Mouse (Mus musculus) T-helper 2 cell (primary cell): ENCODE measurements around the gene Lrpap1.

Experiments
- in situ Hi-C: fragments of 300-600 bp; cut with MboI, MseI; formaldehyde crosslinking; loops from one replicate; pipeline ENCODE4 v1.15.1; 2025; ENCODE audit warnings: high pct_unique_total_duplicates

Lrpap1 gene

DNA sequence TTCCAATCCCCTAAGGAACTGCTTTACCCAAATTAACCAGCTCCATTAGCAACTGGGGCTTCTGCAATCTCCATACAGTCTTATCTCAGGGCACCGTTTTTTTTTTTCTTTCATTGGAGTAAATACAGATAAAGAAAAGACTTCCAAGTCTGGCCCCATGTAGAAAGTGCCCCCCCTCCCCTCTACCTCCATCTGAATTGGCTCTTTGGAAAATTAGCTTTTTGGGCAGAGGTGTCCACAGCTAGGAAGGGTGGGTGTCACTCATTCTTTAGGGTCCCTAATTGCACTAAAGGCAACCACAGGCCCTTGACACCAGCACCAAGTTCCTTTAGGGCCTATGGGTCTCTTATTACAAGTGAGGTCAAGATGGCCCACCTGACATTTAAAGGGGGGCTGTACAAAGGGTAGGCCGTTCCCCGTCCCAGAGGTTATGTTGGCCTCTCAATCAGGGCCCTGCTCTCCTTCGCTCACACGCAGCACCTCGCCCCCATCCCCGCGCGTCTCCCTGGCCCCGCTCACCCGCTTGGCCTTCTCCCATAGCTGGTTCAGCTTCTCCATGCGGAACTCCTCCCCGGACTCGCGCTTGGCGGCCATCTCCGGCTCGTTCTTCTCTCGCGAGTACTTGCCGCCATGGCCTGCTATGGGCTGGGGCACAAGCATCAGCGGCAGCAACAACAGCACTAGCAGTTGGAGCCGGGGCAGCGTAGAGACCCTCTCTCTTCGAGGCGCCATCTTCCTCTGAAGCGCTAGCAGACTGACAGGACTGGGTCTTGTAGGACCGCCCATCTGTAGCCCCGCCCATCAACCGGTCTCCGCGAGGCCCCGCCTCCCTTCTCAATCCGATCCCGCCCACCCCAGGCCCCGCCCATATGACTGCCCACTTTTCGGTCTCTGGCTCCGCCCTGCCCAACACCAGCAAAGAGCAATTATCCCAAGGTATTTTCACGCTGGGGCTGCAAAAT, at the start of gene Lrpap1:
Gene Lrpap1, minus strand, starts transcription at position 807 of the 962 bp plus-strand sequence.
- in situ Hi-C loops: no loop called here

DNA sequence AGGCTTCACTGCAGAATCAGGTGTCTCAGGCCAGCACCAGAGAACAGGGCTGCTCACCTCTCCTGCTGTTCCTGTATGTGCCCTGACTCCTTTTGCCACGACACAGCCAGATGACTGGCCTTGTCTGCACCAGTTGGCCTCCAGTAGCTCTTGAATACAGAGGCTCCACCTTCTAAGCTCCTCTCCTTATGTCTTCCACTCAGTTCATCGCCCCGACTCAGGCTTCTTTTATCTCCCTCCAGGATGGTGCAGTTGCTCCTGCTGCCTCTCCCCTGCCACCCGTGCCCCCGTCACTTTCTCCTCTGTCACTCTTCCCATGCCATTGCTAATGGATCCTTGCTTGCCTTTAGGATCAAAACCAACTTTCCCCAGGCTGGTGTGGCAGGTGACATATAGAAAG, 44.4 kb upstream of the Lrpap1 start:
- in situ Hi-C loops: loop anchor here (5.0 to 10.0 kb wide), 2 partner anchors 78 to 1145 kb away; no protein-coding TSS in a partner anchor

DNA sequence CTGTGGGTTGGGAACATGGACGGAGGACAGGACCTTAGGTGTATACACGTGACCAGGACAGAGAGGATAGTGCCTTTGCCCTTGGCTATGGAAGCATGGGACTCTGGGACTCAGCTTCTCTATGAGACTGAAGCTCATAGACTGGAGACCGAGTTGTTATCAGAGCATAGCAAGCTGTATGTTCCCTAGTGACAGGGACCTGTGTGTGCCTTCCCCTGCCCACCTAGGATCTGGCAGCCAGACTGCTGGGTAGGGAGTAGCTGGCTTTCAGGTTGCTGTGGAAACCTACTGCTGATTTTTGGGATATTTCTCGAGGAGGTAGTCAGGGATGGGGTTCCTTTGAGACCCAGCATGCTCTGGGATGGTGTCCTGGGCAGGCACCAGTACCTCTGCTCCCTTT, 44.0 kb upstream of the Lrpap1 start:
- in situ Hi-C loops: loop anchor here (10.0 kb wide), 1 partner anchor 1145 kb away; no protein-coding TSS in a partner anchor

DNA sequence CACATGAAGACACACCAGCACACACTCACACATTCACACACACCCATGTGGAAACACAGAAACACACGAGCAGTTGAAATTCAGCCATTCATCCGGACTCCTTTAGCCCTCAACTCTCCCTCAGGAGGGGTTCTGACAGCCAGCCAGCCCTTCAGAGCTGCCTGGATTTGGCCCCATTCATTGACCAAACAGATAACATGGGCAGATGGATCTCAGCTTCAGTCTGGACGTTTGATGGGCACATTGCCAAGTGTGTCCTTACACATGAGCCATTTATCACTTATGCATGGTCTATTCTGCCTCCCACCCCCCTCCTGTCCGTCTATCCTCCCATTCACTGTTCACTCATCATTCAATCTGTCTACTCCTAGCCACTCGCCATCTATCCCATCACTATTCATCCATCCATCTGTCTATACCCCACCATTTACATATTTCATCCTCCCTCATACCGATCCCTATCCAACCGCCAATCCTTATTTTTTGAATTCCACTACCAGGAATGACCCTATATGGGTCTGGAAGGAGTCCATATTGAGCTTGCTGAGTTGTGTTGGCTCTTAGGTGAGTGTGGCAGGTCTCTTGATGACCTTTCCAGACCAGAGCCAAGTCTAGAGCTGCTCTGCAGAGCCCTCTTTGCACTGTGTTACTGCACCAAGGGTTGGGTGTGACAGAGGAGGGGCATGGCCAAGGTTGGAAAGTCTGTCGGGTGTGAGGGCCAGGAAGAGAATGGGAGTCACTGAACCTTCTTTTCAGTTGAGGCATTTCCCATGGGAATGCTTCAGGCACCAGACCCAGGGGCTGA, 42.6 kb upstream of the Lrpap1 start:
- in situ Hi-C loops: loop anchor here (10.0 kb wide), 1 partner anchor 1143 kb away; no protein-coding TSS in a partner anchor

DNA sequence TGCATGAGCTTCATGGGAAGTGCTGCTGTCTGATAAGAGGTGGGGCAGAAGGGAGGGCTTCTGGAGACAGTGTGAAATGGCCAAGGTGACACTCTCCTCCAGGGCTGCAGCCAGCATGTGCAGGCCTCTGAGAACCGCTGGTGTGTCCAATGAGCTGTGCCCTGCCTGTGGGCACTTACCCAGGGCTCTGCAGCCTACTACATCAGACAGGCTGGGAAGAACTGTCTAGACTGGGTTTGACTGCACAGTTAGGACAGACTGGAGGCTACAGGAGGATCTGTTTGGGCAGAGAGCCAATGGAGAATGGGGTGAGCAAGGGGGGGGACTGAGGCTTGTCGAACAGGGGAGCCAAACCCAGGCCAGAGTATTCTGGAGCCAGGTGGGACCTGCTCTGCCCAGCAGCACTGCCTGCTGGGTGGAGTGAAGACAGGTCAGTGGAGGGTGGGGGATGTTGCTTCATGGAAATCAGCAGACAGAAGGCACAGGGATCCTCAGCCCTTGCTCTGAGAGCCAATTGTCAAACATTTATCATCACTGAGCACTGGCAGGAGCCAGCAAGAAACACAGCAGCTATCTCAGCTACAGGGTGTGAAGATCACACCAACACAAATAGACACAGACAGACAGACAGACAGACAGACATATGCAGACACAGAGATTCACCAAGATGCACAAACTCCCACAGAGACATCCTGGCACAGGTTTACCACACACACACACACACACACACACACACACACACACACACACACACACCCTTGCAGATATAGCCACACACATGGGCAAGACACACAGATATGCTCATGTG, 41.8 kb upstream of the Lrpap1 start:
- in situ Hi-C loops: loop anchor here (10.0 kb wide), 1 partner anchor 1143 kb away; no protein-coding TSS in a partner anchor

DNA sequence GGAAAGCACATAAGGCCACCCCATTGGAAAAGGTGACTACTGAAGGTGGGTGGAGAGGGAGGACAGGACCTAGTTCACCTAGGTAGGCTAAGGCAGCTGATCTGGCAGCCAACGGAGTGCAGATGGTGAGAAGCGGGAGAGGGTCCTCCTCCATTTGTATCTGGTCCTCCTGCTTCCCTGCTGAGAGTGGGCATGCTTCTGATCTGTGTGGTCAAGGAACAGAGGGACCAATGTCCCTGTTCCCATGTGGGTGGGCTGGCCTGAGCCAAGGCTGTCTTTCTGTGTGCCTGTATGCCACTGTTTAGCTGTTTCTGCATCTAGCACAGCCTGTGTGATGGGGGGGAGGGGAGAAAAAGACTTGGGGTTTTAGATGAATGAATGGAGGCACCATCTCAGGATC, 41.2 kb upstream of the Lrpap1 start:
- in situ Hi-C loops: loop anchor here (10.0 kb wide), 1 partner anchor 1142 kb away; no protein-coding TSS in a partner anchor

DNA sequence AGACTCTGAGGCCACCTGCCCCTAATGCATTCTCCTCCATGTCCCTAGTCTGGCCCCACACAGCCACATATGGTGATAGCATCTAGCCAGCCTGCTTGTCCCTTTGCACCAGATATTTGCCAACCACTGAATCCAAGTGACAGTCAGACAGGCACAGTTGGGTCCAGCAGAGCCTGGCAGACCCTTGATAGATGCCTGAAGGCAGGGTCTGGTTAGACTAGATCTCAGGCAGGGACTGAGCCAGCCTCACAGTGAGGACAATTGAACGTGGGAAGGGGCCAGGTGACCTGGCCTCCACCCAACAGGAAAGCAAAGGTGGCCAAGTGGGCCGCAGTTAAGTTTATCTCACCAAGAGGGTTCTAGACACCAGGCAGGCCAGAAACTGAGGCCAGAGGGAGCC, 39.1 kb upstream of the Lrpap1 start:
- in situ Hi-C loops: loop anchor here (10.0 kb wide), 1 partner anchor 1140 kb away; no protein-coding TSS in a partner anchor

DNA sequence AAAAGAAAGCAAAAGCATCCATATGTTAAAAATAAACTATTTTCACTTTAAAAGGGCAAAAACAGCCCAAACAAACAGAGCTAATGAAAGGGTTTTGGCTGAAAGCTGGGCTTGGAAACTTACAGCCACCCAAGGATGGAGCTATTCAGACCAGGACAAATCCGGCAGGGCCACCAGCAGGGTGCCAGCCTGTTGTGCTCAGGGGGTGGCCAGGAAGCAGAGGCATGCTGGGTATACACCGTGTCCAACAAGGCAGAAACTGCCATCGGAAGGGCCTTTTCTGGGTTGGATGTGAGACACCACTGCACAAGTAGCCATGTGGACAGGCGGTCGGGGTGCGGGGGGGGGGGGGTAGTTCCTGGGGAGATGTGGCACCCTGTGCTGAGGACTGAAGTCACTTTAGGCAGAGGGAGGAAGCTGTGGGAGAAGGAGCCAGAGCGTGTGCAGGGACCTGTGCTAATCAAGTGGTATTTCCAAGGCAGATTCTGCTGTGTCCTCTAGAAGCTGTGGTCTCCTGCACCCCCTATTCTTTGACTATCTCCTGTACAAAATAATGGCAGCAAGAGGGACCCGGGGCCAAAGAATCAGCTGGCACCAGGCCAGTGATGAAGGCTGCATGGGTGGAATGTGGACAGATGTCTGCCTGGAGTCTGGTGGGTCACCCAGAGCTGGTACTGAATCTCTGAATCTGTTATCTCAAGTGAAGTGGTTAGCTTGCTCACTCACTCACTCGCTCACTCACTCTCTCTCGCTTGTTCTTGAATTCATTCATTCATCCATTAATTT, 38.1 kb upstream of the Lrpap1 start:
- in situ Hi-C loops: loop anchor here (10.0 kb wide), 1 partner anchor 1139 kb away; no protein-coding TSS in a partner anchor

DNA sequence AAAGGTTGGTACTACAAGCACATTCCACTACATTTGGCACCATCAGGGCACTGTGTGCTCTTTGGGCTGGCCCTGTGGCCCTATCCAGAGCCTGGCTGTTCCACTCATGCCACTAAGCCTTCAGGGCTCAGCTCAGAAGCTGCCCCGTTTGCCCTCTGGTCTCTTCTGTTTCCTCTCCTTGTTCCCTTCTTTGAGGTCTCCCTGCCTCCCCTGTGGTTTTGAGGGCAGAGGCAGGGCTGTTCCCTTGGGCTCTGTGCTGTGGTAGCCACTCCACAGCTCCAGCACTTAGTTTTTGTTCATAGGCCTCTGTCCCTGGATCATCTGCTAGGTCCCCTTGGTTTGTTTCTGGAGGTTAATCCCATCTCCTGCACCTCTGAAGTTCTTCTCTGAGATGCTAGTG, 37.3 kb upstream of the Lrpap1 start:
- in situ Hi-C loops: loop anchor here (10.0 kb wide), 1 partner anchor 1138 kb away; no protein-coding TSS in a partner anchor

DNA sequence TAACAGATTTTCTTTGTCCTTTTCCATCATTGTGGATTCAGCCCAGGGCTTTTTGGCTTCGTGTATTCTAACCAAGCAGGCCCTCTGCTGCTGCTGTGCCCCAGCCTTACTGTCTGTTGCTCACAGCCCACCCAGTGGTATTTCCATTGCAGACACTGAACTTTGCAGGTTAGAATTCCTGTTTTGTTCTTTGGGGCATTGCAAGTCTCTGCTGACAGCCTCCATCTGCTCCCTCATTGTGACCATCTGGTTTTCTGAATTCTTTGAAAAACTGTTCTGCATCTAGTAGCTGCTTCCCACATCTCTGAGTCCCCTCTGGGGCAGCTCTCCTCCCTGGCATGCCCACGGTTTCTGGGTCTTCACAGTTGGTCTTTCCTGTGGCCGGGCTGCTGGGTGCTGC, 35.8 kb upstream of the Lrpap1 start:
- in situ Hi-C loops: loop anchor here (10.0 kb wide), 1 partner anchor 1137 kb away; no protein-coding TSS in a partner anchor

DNA sequence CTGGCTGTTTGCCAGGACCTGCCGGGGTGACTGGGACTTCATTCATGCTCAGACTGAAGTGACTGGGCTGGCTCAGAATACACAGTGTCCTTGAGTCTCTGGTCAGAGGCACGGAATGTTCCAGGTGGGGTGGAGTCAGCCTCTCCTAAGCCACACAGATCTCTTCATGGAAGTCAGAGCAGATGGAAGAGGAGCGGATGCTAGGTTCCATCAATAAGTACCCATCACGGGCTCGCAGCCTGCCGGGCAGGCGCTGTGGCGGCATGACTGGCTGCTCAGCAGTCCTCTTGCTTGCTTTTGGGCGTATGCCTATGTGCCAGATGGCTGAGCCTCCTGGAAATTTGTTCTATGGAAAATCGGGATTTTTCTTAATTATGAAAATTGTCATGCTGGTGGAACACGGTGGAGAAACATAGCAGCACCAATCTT, 32.6 kb upstream of the Lrpap1 start:
- in situ Hi-C loops: no loop called here

DNA sequence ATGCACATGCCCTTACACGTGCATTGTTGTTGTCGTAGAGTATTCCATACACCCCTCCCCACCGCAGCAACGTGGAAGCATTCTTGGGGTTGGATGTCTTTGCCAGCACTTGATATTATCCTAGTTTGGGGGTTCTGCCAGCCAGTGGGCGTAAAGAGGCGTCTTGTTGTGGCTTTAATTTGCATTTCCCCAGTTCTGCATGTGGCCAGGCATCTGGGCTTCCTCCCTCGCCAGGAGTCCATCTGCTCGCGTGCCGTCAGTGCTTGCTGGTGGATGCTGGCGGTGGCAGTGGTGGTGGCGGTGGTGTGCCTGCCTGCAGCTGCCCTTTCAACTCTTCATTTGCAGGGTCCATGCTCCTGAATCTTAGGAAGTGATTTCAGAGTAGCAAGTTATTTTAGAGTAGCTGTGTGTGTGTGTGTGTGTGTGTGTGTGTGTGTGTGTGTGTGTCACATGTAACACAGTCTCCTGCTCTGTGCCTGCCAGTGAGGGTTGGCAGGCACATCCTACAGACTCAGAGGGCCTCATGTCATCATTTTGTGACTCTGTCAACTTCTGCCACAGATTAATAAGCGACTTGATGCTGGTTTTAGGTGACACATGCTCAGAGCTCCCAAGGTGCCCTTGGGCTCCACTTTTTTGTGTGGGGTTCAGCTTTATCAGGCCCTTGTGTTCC, 32.1 kb upstream of the Lrpap1 start:
- in situ Hi-C loops: no loop called here

DNA sequence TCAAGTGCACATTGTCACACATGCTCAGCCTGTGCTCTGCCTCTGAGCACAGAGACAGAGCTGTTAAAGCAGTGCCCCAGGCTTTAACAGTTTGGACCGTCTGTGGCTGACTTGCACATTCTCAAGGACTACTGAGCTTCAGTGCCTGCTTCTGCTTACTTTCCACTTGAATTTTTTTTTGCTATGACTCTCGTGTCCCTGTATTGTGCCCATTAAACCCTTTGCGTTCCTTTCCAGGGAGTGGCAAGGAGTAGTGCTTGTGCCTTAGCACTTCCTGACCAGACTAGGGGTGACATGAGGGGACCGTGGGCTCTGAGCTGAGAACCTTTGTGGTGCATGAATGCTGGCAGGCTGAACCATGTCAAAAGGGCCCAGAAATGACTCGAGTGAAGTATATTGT, 30.3 kb upstream of the Lrpap1 start:
- in situ Hi-C loops: no loop called here

DNA sequence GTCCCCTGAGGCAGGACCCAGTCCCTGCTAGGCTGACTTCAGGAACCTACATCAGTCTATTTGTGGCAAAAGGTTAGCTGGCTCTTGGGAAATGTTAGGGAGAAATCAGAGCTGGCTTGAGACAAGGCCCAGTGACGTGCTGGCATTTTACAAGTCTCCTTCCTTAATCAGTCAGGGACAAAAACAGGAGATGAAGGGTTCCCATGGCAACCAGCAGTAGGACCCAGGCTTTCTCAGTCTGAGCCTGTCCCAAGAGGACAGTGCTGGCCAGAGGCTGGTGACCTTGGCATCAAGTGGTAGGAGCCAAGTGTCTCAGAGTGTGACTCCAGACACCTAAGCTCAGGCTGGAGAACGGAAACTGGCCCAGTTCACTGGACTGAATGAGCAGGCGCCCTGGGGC, 28.7 kb upstream of the Lrpap1 start:
- in situ Hi-C loops: no loop called here

DNA sequence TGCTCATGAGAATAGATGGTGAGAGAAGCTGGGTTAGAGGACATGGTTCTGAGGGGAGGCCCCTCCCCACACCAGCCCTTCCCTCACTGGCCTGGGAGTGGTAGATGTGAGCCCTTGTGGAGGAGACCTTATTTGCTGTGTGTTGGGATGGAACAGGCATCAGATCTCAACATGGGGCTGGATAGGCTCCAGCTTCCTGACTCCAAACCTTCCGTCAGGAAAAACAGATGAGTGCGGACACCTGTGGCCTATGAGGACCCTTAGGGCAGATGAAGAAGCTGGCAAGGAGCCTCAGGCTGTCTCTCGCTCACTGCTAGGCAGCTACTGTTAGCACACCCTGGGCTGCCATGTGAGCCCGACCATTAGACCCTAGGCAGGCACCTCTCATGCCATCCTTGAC, 27.9 kb upstream of the Lrpap1 start:
- in situ Hi-C loops: no loop called here

DNA sequence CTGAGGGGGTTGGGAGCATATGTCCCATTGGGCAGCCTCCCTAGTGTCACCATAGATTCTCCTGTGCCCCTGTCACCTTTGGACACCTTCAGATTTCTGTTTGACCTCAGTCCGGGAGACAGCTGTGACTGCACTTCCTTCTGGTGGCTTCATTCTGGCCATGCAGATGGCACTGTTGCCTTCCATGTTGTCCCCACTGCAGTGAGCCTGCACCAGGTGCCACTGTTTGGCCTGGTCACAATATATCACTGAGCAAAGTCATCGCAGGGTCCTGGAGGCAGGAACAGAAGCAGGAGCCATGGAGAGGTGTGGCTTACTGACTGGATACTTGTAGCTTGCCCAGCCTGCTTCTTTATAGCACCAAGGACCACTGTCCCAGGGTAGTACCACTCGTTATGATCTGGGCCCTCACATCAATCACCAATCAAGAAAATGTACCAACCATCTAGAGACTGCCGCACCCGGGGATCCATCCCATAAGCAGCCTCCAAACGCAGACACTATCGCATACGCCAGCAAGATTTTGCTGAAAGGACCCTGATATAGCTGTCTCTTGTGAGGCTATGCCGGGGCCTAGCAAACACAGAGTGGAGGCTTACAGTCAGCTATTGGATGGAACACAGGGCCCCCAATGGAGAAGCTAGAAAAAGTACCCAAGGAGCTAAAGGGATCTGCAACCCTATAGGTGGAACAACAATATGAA, 26.9 kb upstream of the Lrpap1 start:
- in situ Hi-C loops: no loop called here

DNA sequence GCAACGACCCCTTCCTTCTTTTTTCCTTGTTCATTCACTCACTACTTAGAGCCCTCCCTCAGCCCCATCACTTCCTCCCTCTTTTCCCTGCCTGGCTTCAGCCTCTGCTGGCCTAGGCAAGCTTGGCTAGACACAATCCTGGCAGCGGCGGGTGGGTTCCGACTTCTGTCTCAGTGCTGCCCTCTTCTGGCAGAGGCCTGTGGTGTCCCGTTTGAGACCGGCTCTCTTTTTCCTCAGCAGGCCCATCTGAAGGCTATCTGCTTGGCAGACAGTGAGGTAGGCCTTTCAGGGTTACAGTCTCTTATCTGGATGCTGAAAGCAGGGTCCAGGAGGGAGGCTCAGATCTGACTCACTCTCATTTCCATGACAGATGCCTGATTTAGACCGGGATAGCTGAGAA, 26.2 kb upstream of the Lrpap1 start:
- in situ Hi-C loops: no loop called here

DNA sequence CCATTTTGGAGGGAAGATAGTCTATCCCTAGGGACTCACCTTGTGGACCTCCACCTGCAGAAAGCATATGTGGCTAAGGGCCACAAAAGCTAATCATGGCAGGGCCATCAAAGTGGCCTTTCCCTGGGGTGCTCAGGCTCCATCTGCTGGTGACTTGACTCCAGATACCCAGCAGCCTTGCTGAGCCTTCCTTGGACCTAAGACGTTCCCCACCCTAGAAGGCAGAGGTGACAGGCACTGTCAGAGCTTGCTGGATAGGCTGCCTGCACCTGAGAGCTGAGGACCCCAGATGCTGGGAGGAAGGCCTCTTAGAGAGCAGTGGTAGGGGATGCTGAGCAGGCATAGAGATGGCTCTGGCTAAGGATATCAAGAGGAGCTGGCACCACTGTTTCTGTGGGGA, 25.7 kb upstream of the Lrpap1 start:
- in situ Hi-C loops: no loop called here

DNA sequence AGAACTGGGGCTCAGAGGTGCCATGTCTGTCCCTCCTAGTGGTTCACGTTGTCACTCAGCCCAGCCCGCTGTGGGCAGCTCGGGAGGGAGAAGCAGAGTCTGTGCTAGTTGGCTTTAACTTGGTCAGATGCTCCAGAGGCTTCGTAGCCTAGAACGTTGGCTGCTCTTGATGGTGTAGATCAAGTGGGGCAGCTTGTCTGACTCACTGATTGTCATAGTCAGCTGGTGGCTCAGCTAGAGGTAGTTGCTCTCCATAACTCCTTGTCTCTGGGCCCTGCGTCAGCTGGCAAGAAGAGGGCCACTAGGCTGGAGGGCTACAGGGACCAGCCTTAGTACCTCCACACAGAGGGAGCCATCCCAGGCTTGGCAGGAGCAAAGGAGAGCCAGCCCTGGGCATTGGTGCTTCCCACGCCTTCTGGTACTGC, 24.2 kb upstream of the Lrpap1 start:
- in situ Hi-C loops: no loop called here
